Mouse (Mus musculus) forebrain, embryonic 12.5 days (tissue): Measurements from ENCODE around the gene Nt5m. TPM values are rescaled to one million over a fixed set of nuclear protein-coding genes. Genes with fewer than 3 reads are reported as not detected.

Source experiments
- ATAC-seq: fragments of 200-750 bp; cut with Nextera tagmentation; 2 replicates; pipeline ENCODE4 v1.8.0; 2017; ENCODE audit warnings: moderate TSS enrichment; ENCODE audit not compliant: low FRiP score
- H3K27ac ChIP-seq: fragments of 300-500 bp; sonication (generic); 2 replicates; pipeline ENCODE4 v1.5.1; 2016; ENCODE audit warnings: mild to moderate bottlenecking
- H3K27me3 ChIP-seq: fragments of 300-500 bp; sonication (generic); 2 replicates; pipeline ENCODE4 v1.6.1; 2016; ENCODE audit warnings: mild to moderate bottlenecking
- H3K36me3 ChIP-seq: fragments of 300-500 bp; sonication (generic); replicated peaks from 2 replicates; pipeline ENCODE4 v1.6.1; 2016; ENCODE audit warnings: mild to moderate bottlenecking
- H3K4me1 ChIP-seq: fragments of 300-500 bp; sonication (generic); 2 replicates; pipeline ENCODE4 v1.6.1; 2016
- H3K4me2 ChIP-seq: fragments of 300-500 bp; sonication (generic); 2 replicates; pipeline ENCODE4 v1.6.1; 2016; ENCODE audit warnings: mild to moderate bottlenecking, moderate library complexity
- H3K4me3 ChIP-seq: fragments of 300-500 bp; sonication (generic); replicated peaks from 2 replicates; pipeline ENCODE4 v1.5.1; 2016; ENCODE audit warnings: mild to moderate bottlenecking
- H3K9ac ChIP-seq: fragments of 300-500 bp; sonication (generic); 2 replicates; pipeline ENCODE4 v1.6.1; 2016; ENCODE audit warnings: mild to moderate bottlenecking
- H3K9me3 ChIP-seq: fragments of 300-500 bp; sonication (generic); 2 replicates; pipeline ENCODE4 v1.6.1; 2016
- WGBS: fragments of 180-500 bp; shearing (Covaris S2); methylation state at CpG from one replicate; pipeline ENCODE4 v1.1.7; 2016; 5-methylcytosine and 5-hydroxymethylcytosine counted together
- polyA plus RNA-seq: library from polyadenylated mRNA; unstranded; fragments of >200 nt; fragmentation: Nextera tagmentation; extraction: Ambion mirVana; gene quantifications from 2 replicates; pipeline ENCODE4 v1.2.1, GENCODE M21; 2016

Gene Nt5m
- polyA plus RNA-seq, 1 experiment from 2014 or later: 41.9 TPM

DNA sequence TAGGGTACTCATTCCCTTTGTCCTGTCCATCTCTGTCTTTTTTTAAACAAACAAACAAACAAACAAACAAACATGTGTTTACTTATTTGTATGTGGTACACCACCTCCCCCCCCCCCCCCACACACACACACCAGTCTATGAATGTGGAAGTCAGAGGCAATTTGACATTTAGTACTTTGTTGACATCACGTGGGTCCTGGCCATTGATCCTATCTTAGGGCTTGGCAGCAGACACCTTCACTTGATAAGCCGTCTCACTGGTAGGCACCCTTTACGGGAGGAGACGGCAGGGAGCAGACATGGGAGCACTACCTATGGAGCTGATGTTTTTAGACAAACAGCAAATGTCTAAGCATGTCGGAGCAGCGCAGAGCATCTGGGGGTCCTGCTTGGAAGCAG, 55.7 kb downstream of the Nt5m start:
- no peak overlapping the region for H3K9ac ChIP-seq
- H3K4me1 ChIP-seq: peaks cover 8% of the 10 kb centered on the region
- no peaks in the 10 kb centered on the region for H3K27me3 ChIP-seq
- no peak for ATAC-seq
- no peak overlapping the region for H3K4me3 ChIP-seq
- 87% methylated on average over 6 of the region's 6 CpGs for WGBS
- H3K36me3 ChIP-seq: no peaks in the 10 kb centered on the region
- no peak overlapping the region for H3K27ac ChIP-seq
- H3K4me2 ChIP-seq: no peak overlapping the region
- no peaks in the 10 kb centered on the region for H3K9me3 ChIP-seq

DNA sequence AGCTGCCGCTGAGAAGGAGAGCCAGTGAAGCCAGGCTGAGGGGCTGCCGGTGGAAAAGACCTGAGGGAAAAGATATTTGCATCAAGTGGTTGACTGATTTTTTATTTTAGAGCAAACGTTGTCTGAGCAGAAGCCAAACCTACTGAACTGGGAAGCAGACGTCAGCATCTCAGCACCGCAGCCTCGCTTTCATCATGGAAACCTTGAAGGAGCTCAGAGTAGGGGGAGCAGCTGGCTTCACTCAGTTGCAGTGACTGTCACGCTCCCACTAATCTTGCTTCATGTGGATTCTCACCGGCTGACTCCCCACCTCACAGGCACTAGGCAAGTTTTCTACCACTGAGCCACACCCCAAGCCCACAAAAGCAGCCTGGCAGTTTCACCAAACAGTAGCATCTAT, 56.1 kb downstream of the Nt5m start:
- Histone ChIP-seq H3K36me3 (no peaks in the 10 kb centered on the region), H3K9ac (no peak overlapping the region), H3K4me3 (no peak overlapping the region), H3K27me3 (no peaks in the 10 kb centered on the region), H3K9me3 (no peaks in the 10 kb centered on the region), H3K4me2 (no peak overlapping the region), H3K4me1 (peaks cover 9% of the 10 kb centered on the region), H3K27ac (no peak overlapping the region)
- ATAC-seq: no peak
- 86% methylated on average over 8 of the region's 8 CpGs for WGBS

DNA sequence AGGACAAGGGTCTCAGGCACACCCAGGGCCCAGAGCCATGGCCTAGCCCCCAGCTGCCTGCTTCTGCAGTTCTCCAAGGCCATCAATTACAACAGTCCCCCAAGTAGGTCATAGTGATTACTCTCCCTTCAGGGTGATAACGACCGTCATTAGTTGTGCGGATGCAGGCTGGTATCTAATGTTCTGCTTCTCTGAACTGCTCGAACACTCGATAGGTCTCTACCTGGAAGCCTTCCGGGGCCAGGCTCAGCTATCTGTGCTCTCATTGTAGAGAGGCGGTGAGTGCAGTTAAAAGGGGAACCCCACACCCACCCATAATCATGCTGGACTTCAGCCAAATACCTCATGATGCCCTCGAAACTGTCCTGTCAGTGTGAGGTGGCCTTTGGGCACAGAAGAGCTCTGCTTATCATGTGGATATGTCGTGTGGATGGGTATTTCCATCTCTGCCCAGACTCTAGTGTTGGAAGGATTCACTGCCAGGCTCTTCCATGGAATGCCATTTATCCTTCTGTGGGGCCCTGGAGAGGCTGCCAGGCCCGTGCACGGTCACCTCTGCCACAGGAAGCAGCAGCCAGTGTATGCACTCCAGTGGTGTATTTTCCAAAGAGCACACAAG, 58.8 kb downstream of the Nt5m start:
- Histone ChIP-seq H3K27me3 (no peaks in the 10 kb centered on the region), H3K4me2 (no peak overlapping the region), H3K27ac (no peak overlapping the region), H3K4me1 (peaks cover 9% of the 10 kb centered on the region), H3K9ac (no peak overlapping the region), H3K36me3 (no peaks in the 10 kb centered on the region), H3K4me3 (no peak overlapping the region), H3K9me3 (no peaks in the 10 kb centered on the region)
- no peak for ATAC-seq
- WGBS: 79% methylated on average over 11 of the region's 11 CpGs

DNA sequence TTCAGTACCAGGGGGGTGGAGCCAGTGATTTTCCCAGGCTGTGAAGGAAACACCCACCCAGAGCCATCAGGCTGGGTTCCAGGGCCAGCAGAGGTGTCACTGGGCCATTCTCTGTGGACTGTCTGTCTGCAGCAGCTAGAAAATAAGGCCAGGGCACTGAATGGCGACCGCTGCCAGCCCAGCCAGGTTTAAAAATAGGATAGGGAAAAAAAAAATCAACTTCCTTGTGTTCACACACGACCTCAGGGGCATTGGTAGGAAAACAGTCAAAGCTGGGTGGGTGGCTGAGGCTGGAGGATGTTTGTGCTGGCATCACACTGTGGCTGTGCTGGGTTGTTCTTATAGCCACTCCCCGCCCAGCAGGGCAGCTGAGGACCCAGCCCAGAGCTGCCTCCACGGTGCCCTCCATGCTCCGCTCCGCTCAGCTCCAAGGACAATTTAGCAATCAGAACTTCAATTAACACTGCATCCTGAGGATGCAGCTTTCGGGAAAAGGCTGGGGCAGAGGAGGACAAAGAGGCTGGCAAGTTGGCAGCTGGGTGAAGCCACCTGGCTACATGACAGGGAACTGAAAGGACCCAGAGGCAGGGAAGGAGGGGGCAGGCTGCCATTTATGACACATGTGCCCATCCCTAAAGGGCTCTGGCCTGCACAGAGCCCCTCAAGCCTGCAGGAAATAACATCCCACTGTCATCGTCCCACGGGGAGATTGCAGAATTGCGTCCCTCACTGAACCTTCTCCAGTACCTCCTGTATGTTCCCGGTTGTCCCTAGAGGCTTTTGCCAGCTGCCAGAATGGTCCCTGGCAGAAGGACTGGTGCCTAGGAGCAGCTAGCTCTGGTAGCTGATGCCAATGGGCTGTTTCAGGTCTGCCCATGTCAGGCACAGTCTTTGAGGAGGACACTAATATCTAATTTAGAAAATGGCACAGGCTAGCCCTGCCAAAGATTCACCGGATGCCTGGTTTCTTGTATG, 60.8 kb downstream of the Nt5m start:
- Histone ChIP-seq H3K4me1 (peaks cover 9% of the 10 kb centered on the region), H3K4me3 (no peak overlapping the region), H3K27me3 (no peaks in the 10 kb centered on the region), H3K4me2 (no peak overlapping the region), H3K36me3 (no peaks in the 10 kb centered on the region), H3K9ac (no peak overlapping the region), H3K9me3 (no peaks in the 10 kb centered on the region), H3K27ac (no peak overlapping the region)
- 67% methylated on average over 13 of the region's 13 CpGs for WGBS
- no peak for ATAC-seq

DNA sequence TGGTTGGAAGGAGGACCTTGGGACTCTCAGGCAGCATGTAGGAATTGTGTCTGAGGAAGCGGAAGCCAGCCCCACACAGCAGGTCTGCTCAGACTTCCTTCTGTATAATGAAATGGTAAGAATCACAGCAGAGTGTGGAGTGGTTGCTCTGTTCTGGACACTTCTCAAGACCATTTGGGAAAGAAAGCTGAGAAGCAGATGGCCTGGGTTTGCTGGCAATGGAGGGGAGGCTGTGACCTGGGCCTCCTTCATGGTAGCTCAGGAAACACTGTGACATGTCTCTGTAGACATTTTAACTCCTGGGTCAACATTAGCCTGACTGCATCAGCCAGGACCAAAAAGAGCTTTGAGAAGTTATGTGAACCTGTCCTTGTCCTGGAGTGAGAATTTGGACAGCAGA, 61.7 kb downstream of the Nt5m start:
- Histone ChIP-seq H3K4me2 (no peak overlapping the region), H3K9ac (no peak overlapping the region), H3K4me1 (peaks cover 9% of the 10 kb centered on the region), H3K27ac (no peak overlapping the region), H3K9me3 (no peaks in the 10 kb centered on the region), H3K4me3 (no peak overlapping the region), H3K36me3 (no peaks in the 10 kb centered on the region), H3K27me3 (no peaks in the 10 kb centered on the region)
- no peak for ATAC-seq
- 94% methylated on average over 1 of the region's 1 CpGs for WGBS

DNA sequence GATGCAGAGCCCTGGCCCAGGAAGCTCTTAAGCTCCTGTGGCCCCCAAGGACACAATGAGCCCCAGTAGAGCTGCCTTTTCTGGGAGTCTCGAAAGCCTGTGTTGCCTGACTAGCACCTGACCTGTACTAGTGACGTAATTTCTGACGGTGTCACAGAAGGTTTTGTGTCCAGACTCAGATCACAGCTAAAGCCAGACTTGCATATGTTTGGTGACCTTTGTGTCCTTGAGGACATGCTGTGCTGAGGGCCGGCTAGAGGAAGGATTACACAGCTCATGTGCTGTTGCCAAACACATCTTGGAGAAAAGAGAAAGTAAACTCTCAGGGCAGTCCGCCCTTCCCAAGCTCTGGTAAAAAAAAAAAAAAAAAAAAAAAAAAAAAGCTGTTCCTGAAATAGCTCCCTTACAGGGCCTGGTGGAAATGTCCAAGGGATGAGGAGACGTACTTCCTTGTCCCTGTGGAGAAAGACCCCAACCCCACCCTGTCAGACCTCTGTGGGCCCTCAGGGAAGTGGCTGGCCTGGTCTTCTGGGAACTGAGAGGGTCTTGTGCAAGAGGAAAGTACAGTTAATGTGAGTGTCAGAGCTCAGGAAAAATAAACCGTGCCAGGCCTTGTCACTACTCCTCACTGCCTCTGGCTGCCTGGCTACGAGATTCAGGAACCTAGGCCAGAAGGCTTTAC, 62.9 kb downstream of the Nt5m start:
- no peak overlapping the region for H3K4me3 ChIP-seq
- no peaks in the 10 kb centered on the region for H3K27me3 ChIP-seq
- H3K4me2 ChIP-seq: no peak overlapping the region
- WGBS: 58% methylated on average over 8 of the region's 8 CpGs
- H3K27ac ChIP-seq: no peak overlapping the region
- no peak for ATAC-seq
- H3K9ac ChIP-seq: no peak overlapping the region
- H3K36me3 ChIP-seq: no peaks in the 10 kb centered on the region
- H3K4me1 ChIP-seq: peaks cover 9% of the 10 kb centered on the region
- no peaks in the 10 kb centered on the region for H3K9me3 ChIP-seq

DNA sequence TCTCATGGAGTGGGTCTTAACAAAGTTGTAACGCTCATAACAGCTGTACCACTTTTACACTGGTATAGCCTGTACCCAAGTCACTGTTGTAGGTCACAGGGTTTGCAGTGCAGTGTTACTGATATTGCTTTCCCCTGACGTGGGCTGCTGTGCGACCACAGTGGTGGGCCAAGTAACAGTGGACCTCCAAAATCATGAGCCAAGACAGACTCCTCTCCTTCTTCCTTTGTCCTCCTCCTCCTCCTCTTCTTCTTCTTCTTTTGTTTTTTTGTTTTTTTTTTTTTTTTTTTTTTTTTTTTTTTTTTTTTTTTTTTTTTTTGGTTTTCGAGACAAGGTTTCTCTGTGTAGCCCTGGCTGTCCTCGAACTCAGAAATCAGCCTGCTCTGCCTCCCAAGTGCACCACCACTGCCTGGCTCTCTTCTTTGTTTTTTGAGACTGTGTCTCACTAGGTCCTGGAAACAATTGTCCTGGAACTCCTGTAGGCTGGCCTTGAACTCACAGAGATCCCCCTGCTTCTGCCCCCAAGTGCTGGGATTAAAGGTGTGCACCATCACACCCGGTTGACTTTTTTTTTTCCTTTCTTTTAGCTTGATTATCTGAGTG, 67.4 kb downstream of the Nt5m start:
- no peak for ATAC-seq
- 94% methylated on average over 6 of the region's 6 CpGs for whole genome bisulfite sequencing
- H3K27ac ChIP-seq: no peak overlapping the region

DNA sequence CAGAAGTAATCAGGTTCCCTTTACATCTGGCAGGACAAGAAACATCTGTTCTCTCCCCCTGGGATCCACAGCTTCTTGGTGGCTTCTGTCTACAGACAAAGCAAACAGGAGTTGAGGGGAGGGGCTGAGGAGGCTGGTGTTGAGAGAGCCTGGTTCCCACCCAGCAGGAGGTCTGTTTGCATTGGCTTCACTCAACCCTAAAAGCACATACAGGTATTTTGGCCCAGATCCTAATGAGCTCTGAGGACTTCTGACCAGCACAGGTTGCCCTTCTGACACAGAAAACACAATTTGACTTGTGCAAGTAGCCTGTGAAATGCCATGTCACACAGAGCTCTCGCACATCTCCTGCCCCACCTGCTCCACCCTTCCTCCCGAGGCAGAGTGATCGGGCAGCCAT, 69.2 kb downstream of the Nt5m start:
- 67% methylated on average over 3 of the region's 3 CpGs for WGBS
- H3K9ac ChIP-seq: no peak overlapping the region
- no peak for ATAC-seq
- H3K27me3 ChIP-seq: no peaks in the 10 kb centered on the region
- H3K27ac ChIP-seq: no peak overlapping the region
- H3K36me3 ChIP-seq: no peaks in the 10 kb centered on the region
- no peaks in the 10 kb centered on the region for H3K4me1 ChIP-seq
- no peaks in the 10 kb centered on the region for H3K9me3 ChIP-seq
- no peak overlapping the region for H3K4me2 ChIP-seq
- no peak overlapping the region for H3K4me3 ChIP-seq

More for the DNA sequence above, 67.4 kb downstream of the Nt5m start:
- H3K4me3 ChIP-seq: no peak overlapping the region
- no peaks in the 10 kb centered on the region for H3K4me1 ChIP-seq
- H3K9me3 ChIP-seq: no peaks in the 10 kb centered on the region
- no peaks in the 10 kb centered on the region for H3K36me3 ChIP-seq
- H3K27me3 ChIP-seq: no peaks in the 10 kb centered on the region
- no peak overlapping the region for H3K4me2 ChIP-seq
- no peak overlapping the region for H3K9ac ChIP-seq

DNA sequence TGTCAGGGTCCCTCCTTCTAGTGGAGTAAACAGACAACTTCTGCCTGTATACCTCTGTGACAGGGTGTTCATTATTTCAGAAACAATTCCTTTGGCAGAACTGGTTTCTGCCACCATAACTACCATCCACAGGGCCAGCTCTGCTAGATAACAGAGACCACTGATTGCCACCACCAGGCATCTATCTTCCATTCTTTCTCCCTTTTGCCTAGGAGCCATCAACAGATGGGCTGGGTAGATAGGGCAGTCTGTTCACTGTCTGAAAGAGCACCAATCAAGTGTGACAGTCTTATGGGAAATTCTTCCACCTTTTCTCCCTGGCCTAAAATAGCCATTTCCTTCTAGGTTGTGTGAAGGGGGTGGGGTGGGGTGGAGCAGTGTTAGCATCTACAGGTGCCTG, 71.3 kb downstream of the Nt5m start:
- H3K4me2 ChIP-seq: no peak overlapping the region
- no peaks in the 10 kb centered on the region for H3K27me3 ChIP-seq
- H3K36me3 ChIP-seq: no peaks in the 10 kb centered on the region
- no peak overlapping the region for H3K4me3 ChIP-seq
- H3K27ac ChIP-seq: no peak overlapping the region
- H3K4me1 ChIP-seq: no peaks in the 10 kb centered on the region
- H3K9me3 ChIP-seq: no peaks in the 10 kb centered on the region
- H3K9ac ChIP-seq: no peak overlapping the region
- ATAC-seq: no peak

DNA sequence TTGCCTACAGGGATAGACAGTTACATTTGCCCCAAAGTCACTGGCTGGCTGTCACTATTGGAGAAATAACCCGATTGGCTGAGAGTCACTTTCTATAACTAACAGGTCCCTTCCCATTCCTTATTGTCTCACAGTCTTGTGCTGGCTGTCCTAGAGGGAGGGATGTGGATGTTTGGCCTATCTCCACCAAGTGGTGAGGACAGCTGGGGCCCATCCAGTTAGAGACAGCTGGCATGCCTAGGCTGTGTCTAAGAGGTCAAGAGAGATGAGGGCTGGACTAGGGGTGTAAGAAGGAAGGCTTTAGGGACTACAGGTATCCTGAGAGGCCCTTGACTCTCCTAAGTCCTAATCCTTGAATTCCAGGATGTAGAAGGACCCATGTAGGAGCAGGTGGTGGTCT, 72.3 kb downstream of the Nt5m start:
- no peaks in the 10 kb centered on the region for H3K27me3 ChIP-seq
- no peaks in the 10 kb centered on the region for H3K36me3 ChIP-seq
- H3K4me2 ChIP-seq: no peak overlapping the region
- H3K9me3 ChIP-seq: no peaks in the 10 kb centered on the region
- ATAC-seq: no peak
- no peak overlapping the region for H3K9ac ChIP-seq
- no peak overlapping the region for H3K4me3 ChIP-seq
- 77% methylated on average over 1 of the region's 1 CpGs for WGBS
- no peaks in the 10 kb centered on the region for H3K4me1 ChIP-seq
- no peak overlapping the region for H3K27ac ChIP-seq

DNA sequence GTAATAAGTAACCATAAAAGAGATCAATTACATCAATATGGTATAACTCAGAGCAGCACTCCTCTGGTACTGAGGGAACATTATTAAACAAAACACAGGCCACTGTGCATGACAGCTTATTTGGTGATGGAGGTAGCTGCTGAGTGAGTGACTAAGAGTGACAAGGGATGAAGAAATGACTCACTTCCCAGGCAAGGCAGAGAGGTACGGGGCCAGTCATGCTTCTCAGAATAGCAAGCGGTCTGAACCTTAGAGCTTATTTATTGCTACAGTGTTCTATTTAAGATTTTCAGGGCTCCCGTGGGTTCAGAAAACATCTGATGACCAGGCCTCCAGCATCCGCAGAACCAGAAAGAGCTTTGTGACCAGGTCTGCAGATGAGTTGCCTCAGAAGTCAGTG, 74.5 kb downstream of the Nt5m start:
- no peaks in the 10 kb centered on the region for H3K36me3 ChIP-seq
- no peak overlapping the region for H3K4me2 ChIP-seq
- no peaks in the 10 kb centered on the region for H3K4me1 ChIP-seq
- H3K9me3 ChIP-seq: no peaks in the 10 kb centered on the region
- no peaks in the 10 kb centered on the region for H3K27me3 ChIP-seq
- 92% methylated on average over 4 of the region's 4 CpGs for WGBS
- ATAC-seq: no peak
- H3K27ac ChIP-seq: no peak overlapping the region
- H3K4me3 ChIP-seq: no peak overlapping the region
- H3K9ac ChIP-seq: no peak overlapping the region

DNA sequence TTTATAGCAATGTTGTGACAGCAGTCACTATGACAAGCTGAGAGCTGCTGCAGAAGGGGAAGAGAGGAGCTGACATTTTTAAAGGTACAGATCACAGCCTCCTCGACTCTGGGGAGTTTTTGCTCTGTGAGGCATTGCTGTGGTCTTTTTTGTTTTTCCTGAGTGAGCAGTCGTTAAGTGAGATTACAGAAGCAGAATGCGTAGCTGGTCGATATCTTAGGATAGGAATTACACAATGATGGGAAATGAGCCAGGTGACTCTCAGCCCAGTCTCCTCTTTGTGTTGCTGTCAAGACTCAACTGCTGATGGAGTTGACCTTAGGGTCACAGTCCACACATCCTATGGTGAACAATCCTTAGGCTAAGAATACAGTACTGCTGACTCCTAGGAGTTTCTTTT, 78.8 kb downstream of the Nt5m start:
- Histone ChIP-seq H3K4me3 (no peak overlapping the region), H3K9me3 (no peaks in the 10 kb centered on the region), H3K4me1 (no peaks in the 10 kb centered on the region), H3K9ac (no peak overlapping the region), H3K27me3 (no peaks in the 10 kb centered on the region), H3K36me3 (no peaks in the 10 kb centered on the region), H3K27ac (no peak overlapping the region), H3K4me2 (no peak overlapping the region)
- ATAC-seq: no peak
- WGBS: 43% methylated on average over 4 of the region's 4 CpGs
